Mouse (Mus musculus) heart, adult 2 months (tissue): ENCODE data around the gene 1700003E16Rik.

ENCODE experiments used
- CTCF ChIP-seq: fragments of 200-600 bp; IDR thresholded peaks from 2 replicates; pipeline ENCODE4 v1.8.1; 2022; ENCODE audit warnings: antibody characterized with exemption, mild to moderate bottlenecking, moderate library complexity
- EP300 ChIP-seq: fragments of 200-500 bp; IDR thresholded peaks from 2 replicates; pipeline ENCODE4 v1.6.1; 2011; ENCODE audit warnings: low read depth, low read length, control low read depth; ENCODE audit not compliant: insufficient read depth

- TF ChIP-seq CTCF (no peak), EP300 (peak; percentile 72; the same call in 1 of the 2 replicates)
Observed at GRCm38 (mm10) chr6:83108762-83109668, 47.2 kb upstream of the 1700003E16Rik start, which contains the start of gene Mrpl53.
